ENCODE assay signal across 8 mouse cellular contexts in the genomic region with DNA sequence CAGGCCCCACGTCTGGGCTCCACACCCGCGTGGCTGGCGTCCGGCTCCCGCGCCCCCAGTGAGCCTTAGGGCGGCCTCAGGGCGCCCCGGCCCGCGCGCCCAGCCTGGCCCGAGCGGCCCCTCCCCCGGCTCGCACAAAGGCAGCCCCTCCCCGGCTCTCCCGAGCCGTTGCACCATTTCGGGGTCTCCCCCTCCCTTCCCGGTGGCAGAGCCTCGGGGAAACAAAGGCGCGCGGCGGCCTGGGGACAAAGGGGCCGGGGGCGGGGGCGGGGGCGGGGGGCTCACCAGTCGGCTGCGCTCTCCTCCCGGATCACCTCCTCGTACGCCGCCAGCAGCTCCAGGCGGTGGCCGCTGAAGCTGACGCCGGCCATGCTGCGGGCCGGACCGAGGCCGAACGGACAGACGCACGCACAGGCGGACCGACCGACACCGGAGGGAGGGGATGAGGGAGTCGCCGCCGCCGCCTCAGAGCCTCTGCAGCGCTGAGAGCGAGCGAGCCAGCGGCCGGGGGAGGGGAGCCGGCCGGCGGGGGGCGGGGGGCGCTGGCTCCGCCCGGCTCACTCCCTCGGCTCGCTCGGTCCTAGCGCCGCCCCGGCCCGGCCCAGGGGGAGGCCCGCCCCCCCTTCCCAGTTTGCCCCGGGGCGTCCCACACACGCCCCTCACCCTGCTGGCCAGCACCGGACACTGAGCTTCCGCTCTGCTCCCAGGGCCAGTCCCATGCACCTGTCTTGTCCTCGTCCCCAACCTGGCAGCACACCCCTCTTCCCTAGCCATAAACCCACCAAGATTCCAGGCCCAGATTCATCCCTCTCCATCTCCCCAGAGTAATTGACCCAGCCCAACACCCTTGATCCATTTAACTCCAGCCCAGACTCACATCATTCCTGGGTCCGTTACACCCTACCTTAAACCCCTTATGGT. TPM values are rescaled to one million over a fixed set of nuclear protein-coding genes. Genes with fewer than 3 reads are reported as not detected.
A peak's percentile ranks its signal among the peaks of the same experiment; 100 is the strongest.
DNase-seq lines count a peak whose midpoint lies in the region; ATAC-seq and TF ChIP-seq lines count a peak whose summit lies in the region.

A gene (minus strand): TSS at position 534 of the 921 bp plus-strand sequence.

- no peaks in the 10 kb centered on the region for H3K4me1 ChIP-seq in kidney, adult 2 months (ENCODE audit: control insufficient read depth, insufficient read depth, low read length)
- peaks cover 68% of the 10 kb centered on the region for H3K4me1 ChIP-seq in forebrain, embryonic 10.5 days
- peaks cover 42% of the 10 kb centered on the region for H3K4me1 ChIP-seq in hindbrain, embryonic 15.5 days (replicated peaks)
- H3K4me1 ChIP-seq in limb, embryonic 13.5 days, result peaks cover 46% of the 10 kb centered on the region
- H3K4me1 ChIP-seq in midbrain, postnatal 0 days (ENCODE audit: insufficient read depth, low read length), result peaks cover 7% of the 10 kb centered on the region; the same call in 1 of the 2 replicates

- no peak within 1 kb of the TSS for H3K27ac ChIP-seq in kidney, adult 2 months (ENCODE audit: insufficient read depth, low read depth, low read length)
- H3K27ac ChIP-seq in forebrain, embryonic 10.5 days, result peak within 1 kb of the TSS; percentile 100
- peak within 1 kb of the TSS; percentile 99 for H3K27ac ChIP-seq in hindbrain, embryonic 15.5 days (replicated peaks)
- peak within 1 kb of the TSS; percentile 95 for H3K27ac ChIP-seq in limb, embryonic 13.5 days
- peak within 1 kb of the TSS; percentile 99 for H3K27ac ChIP-seq in midbrain, postnatal 0 days (ENCODE audit: low read depth, low read length)

- no peaks in the 10 kb centered on the region for H3K9me3 ChIP-seq in forebrain, embryonic 10.5 days
- no peaks in the 10 kb centered on the region for H3K9me3 ChIP-seq in hindbrain, embryonic 15.5 days
- no peaks in the 10 kb centered on the region for H3K9me3 ChIP-seq in limb, embryonic 13.5 days
- no peaks in the 10 kb centered on the region for H3K9me3 ChIP-seq in midbrain, postnatal 0 days (ENCODE audit: low read length)

- 2% methylated on average over 80 of the region's 83 CpGs for WGBS in kidney, adult 2 months
- under 1% methylated on average over 73 of the region's 83 CpGs for WGBS in forebrain, embryonic 10.5 days
- WGBS in hindbrain, embryonic 15.5 days, result under 1% methylated on average over 72 of the region's 83 CpGs
- under 1% methylated on average over 58 of the region's 83 CpGs for WGBS in limb, embryonic 13.5 days
- WGBS in midbrain, postnatal 0 days, result under 1% methylated on average over 30 of the region's 83 CpGs

- H3K4me2 ChIP-seq in hindbrain, embryonic 15.5 days, result peak within 1 kb of the TSS; percentile 79
- H3K4me2 ChIP-seq in limb, embryonic 13.5 days (replicated peaks), result peak within 1 kb of the TSS; percentile 96
- H3K4me2 ChIP-seq in midbrain, postnatal 0 days (ENCODE audit: low read depth, low read length, poor library complexity, severe bottlenecking), result peak within 1 kb of the TSS; percentile 97

- H3K36me3 ChIP-seq in kidney, adult 2 months (ENCODE audit: control insufficient read depth, insufficient read depth, low read length), result no peaks in the 10 kb centered on the region
- H3K36me3 ChIP-seq in forebrain, embryonic 10.5 days (replicated peaks), result peaks cover 23% of the 10 kb centered on the region
- H3K36me3 ChIP-seq in hindbrain, embryonic 15.5 days, result no peaks in the 10 kb centered on the region
- H3K36me3 ChIP-seq in limb, embryonic 13.5 days, result peaks cover 12% of the 10 kb centered on the region
- peaks cover 3% of the 10 kb centered on the region; the same call in 1 of the 2 replicates for H3K36me3 ChIP-seq in midbrain, postnatal 0 days (ENCODE audit: insufficient read depth, low read length)

- peak; percentile 84 for ATAC-seq in hindbrain, embryonic 15.5 days (ENCODE audit: low FRiP score, low read depth)
- peak; percentile 90 for ATAC-seq in limb, embryonic 13.5 days (ENCODE audit: low FRiP score, low read depth)
- ATAC-seq in midbrain, postnatal 0 days (ENCODE audit: low FRiP score), result peak; percentile 84

- no peak for TF ChIP-seq POLR2A in kidney, adult 2 months (IDR thresholded peaks at IDR 0.05; ENCODE audit: low read depth, low read length)

- TF ChIP-seq CTCF in kidney, adult 2 months (conservative IDR thresholded peaks at IDR 0.05; ENCODE audit: insufficient read depth, insufficient read length, low read depth, low read length), result no peak
- TF ChIP-seq CTCF in midbrain, postnatal 0 days (IDR thresholded peaks at IDR 0.05), result no peak

- H3K9ac ChIP-seq in hindbrain, embryonic 15.5 days, result peak within 1 kb of the TSS; percentile 100
- H3K9ac ChIP-seq in limb, embryonic 13.5 days, result peak within 1 kb of the TSS; percentile 100
- H3K9ac ChIP-seq in midbrain, postnatal 0 days (replicated peaks; ENCODE audit: low read length, poor library complexity, severe bottlenecking), result peak within 1 kb of the TSS; percentile 98

- DNase-seq in kidney, adult 2 months, result no peak
- DNase-seq in kidney, adult 8-10 months, result no peak
- peak; percentile 32 for DNase-seq in ZHBTc4 (ENCODE audit: low read depth, low spot score)
- DNase-seq in forebrain, embryonic 10.5 days (ENCODE audit: extremely low spot score, low spot score), result peak; percentile 77
- peak; percentile 81 for DNase-seq in midbrain, postnatal 0 days (ENCODE audit: low spot score)
- DNase-seq in ovary, postnatal 14 days (ENCODE audit: low spot score), result no peak

- H3K4me3 ChIP-seq in kidney, adult 2 months (ENCODE audit: insufficient read depth, low read depth, low read length), result peak within 1 kb of the TSS; percentile 68
- H3K4me3 ChIP-seq in forebrain, embryonic 10.5 days, result peak within 1 kb of the TSS; percentile 98
- peak within 1 kb of the TSS; percentile 95 for H3K4me3 ChIP-seq in hindbrain, embryonic 15.5 days
- H3K4me3 ChIP-seq in limb, embryonic 13.5 days, result peak within 1 kb of the TSS; percentile 86
- H3K4me3 ChIP-seq in midbrain, postnatal 0 days (ENCODE audit: low read depth, low read length), result peak within 1 kb of the TSS; percentile 75

- H3K27me3 ChIP-seq in kidney, adult 2 months (replicated peaks; ENCODE audit: control insufficient read depth, insufficient read depth, low read length), result 0 out of 2 replicates have a peak, but pooled peaks cover 1% of the 10 kb centered on the region
- peaks cover 7% of the 10 kb centered on the region; the same call in 1 of the 2 replicates for H3K27me3 ChIP-seq in forebrain, embryonic 10.5 days (ENCODE audit: poor library complexity, severe bottlenecking)
- no peaks in the 10 kb centered on the region for H3K27me3 ChIP-seq in hindbrain, embryonic 15.5 days
- H3K27me3 ChIP-seq in limb, embryonic 13.5 days, result no peaks in the 10 kb centered on the region
- no peaks in the 10 kb centered on the region for H3K27me3 ChIP-seq in midbrain, postnatal 0 days (ENCODE audit: insufficient read depth, low read length)

RNA-seq across cellular contexts. Expression of the gene that starts here (rescaled TPM):
- 16.9 and 21.0 TPM in 2 replicates for polyA plus RNA-seq in kidney, adult 2 months (2012; rRNA removed)
- polyA plus RNA-seq in forebrain, embryonic 10.5 days (2016; fragmentation: Nextera tagmentation; extraction: Ambion mirVana), result 346 and 355 TPM in 2 replicates
- polyA plus RNA-seq in hindbrain, embryonic 15.5 days (2015; fragmentation: Nextera tagmentation; extraction: Ambion mirVana), result 498 and 572 TPM in 2 replicates
- polyA plus RNA-seq in limb, embryonic 13.5 days (2015; fragmentation: Nextera tagmentation; extraction: Ambion mirVana), result 297 and 304 TPM in 2 replicates
- total RNA-seq in midbrain, postnatal 0 days (2014; rRNA removed), result 498 and 510 TPM in 2 replicates
- polyA plus RNA-seq in midbrain, postnatal 0 days (2015; fragmentation: Nextera tagmentation; extraction: Ambion mirVana), result 482 and 484 TPM in 2 replicates

Comparison
In these comparisons a context has a peak if more than half of its experiments do, and no peak if none do; other contexts are left out.
1. RNA of the gene that starts here (polyA plus RNA-seq): 498 to 572 TPM in hindbrain, embryonic 15.5 days, 482 to 484 TPM in midbrain, postnatal 0 days, 346 to 355 TPM in forebrain, embryonic 10.5 days and 297 to 304 TPM in limb, embryonic 13.5 days; 16.9 to 21.0 TPM in kidney, adult 2 months; every median in the first group is over 10 times any median in the second.
2. DNase-seq: peak in ZHBTc4 (single experiment), forebrain, embryonic 10.5 days (single experiment) and midbrain, postnatal 0 days (single experiment); none in kidney, adult 2 months (single experiment), kidney, adult 8-10 months (0 of 2) and ovary, postnatal 14 days (single experiment).
3. Peak in every context shown above with its lines, with median percentiles within 50 percentile points of each other: H3K4me3 ChIP-seq, ATAC-seq, H3K4me2 ChIP-seq and H3K9ac ChIP-seq.